Mouse (Mus musculus) fibroblast of lung, adult 2 months (primary cell): ENCODE measurements at regions not wholly inside any gene's neighbourhood (a gene's known extent, or its start where the extent isn't known, plus 50 kb on each side); places are given as distances from the start of the nearest gene placed in this dataset.
A peak's percentile ranks its signal among the peaks of the same experiment; 100 is the strongest.

Source experiments
- DNase-seq: peaks from one replicate; pipeline ENCODE4 v3.0.0-alpha.2; 2011; ENCODE audit warnings: low read depth

- DNase-seq = no peak
These were observed 142.0 kb upstream of the Tyrp1 start for GRCm38 (mm10) chr4:80691774-80692485.

DNA sequence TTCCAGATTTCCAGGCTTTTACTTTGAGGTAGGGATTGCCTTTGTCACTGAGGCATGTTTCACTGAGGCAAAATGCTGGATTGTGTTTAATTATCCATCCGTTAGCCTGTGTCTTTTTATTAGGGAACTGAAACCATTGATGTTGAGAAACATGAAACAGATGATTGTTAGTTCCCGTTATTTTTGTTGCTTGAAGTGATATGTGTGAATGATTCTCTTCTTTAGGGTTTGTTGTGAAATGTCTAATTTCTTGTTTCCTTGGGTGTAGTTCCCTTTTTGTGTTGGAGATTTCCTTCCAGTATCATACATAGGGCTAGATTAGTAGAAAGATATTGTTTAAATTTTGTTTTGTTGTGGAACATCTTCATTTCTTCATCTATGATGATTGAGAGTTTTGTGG lies 121.2 kb upstream of the Tyrp1 start:
- DNase-seq = no peak

DNA sequence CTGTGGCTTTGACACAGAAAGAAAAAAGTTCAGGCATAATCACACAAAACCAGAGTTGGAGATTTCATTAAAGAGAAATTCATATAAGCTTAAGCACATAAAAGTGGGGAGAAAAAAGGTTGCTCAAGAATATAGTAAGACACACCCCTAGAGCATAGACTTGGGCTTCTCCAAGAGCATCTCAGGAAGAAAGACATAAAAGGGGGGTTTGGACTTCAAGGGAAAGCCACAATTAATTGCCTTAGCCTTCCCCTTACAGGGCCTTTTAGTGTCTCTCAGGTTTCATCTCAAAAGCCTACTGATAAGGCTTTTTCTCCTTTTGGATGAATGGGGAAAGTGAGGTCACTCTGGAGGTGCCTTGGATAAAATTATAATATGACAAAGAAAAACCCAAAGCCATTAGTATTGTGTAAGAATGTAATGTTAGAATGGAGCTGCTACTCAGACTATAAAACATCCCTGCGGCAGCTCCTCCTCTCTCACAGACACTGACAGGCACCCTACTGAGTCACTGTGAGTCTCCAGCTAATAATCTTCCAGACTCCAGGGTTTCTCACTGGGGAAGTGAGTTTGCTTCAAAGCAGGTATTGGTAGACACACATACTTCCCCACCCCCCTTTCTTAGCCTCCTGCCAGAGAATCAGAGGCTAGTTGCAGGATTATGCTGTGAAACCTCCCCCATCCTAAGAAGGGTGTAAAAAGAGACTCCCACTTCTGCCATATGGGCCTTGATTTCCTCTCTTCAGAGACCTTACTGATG lies 88.8 kb upstream of the Tyrp1 start:
- no peak for DNase-seq

DNA sequence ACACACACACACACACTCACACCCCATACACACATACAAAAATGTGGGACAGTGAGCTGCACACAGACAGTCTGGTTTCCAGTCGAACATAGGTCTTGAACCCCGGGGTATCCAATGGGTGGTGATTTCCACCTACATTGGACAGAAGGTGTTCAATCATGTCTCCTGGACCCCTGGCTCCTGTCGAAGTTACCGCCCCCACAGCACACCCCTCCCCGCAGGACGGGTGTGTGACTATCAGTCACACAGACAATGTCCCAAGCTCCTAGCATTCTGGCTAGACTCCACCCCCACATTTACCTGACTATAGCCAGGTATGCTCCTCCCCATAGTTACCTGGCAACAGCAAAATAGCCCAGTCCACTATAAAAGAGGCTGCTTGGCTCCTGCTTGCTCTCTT lies 81.7 kb upstream of the Tyrp1 start:
- DNase-seq = no peak

DNA sequence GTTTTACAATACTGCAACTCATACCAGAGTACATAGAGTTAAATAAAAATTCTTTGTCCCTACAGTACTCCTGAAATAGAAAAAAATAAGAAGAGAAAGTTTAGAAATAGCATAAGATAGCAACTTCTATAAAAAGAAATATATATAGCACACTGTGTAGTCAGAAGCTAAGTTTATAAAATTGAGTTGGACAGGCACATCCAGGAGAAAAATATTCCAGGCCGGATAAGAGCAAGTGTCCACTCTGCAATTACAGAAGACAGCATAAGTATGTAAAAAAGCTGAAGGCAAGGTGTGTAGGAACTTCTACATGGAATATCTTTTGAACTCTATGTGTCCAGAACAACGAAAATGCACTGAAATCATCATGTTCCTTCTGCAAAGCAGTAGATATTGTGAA lies 77.8 kb upstream of the Tyrp1 start:
- DNase-seq = no peak

- no peak for DNase-seq
These were observed 69.9 kb upstream of the Tyrp1 start for GRCm38 (mm10) chr4:80764024-80764423.

- peak; percentile 28 for DNase-seq
These were observed 68.1 kb upstream of the Tyrp1 start for GRCm38 (mm10) chr4:80765781-80766180.

GRCm38 (mm10) chr4:80767447-80767846 lies 66.5 kb upstream of the Tyrp1 start:
- DNase-seq = no peak
